Mouse (Mus musculus) embryonic stem cell, embryonic (primary cell): ENCODE measurements at regions not wholly inside any gene's neighbourhood (a gene's known extent, or its start where the extent isn't known, plus 50 kb on each side); places are given as distances from the start of the nearest gene placed in this dataset.

Experiments
- CTCF ChIA-PET, 4 experiments: fragments of 300-600 bp in 2 of 4; fragments of 350-600 bp in 2 of 4; sonication (Branson Sonifier 250); formaldehyde crosslinking; loops; one replicate each; lab custom pipeline; 2022; ENCODE audit warnings: inconsistent platforms in 2 of 4; lab: Charles Lee
- POLR2A ChIA-PET, 4 experiments: fragments of 300-600 bp in 2 of 4; fragments of 350-600 bp in 2 of 4; sonication (Branson Sonifier 250); formaldehyde crosslinking; loops; one replicate each; lab custom pipeline; 2022; ENCODE audit warnings: antibody characterized with exemption in 4 of 4, inconsistent platforms in 1 of 4; lab: Charles Lee

- POLR2A ChIA-PET: interaction anchor here in 1 of 4 experiments (0.7 kb wide), 1 partner anchor 131 kb away, joined by 6 read pairs; no protein-coding TSS in a partner anchor
Observed at GRCm38 (mm10) chr13:89454249-89455018, 85.2 kb upstream of the Hapln1 start.

GRCm38 (mm10) chr13:89463746-89464145 is 75.8 kb upstream of the Hapln1 start:
- CTCF ChIA-PET: no interaction called here
- POLR2A ChIA-PET: no interaction called here

More at GRCm38 (mm10) chr13:89454249-89455018, 85.2 kb upstream of the Hapln1 start:
- CTCF ChIA-PET: no interaction called here
